Mouse (Mus musculus) urinary bladder, postnatal 0 days (tissue): ENCODE measurements around the gene Zfp119b. TPM values are rescaled to one million over a fixed set of nuclear protein-coding genes. Genes with fewer than 3 reads are reported as not detected.

Experiments
- polyA plus RNA-seq: library from polyadenylated mRNA; unstranded; fragments of >200 nt; fragmentation: Nextera tagmentation; extraction: Ambion mirVana; gene quantifications from 2 replicates; pipeline ENCODE4 v1.2.1, GENCODE M21; 2015

Zfp119b gene
- 5.9 and 6.2 TPM in 2 replicates for polyA plus RNA-seq

DNA sequence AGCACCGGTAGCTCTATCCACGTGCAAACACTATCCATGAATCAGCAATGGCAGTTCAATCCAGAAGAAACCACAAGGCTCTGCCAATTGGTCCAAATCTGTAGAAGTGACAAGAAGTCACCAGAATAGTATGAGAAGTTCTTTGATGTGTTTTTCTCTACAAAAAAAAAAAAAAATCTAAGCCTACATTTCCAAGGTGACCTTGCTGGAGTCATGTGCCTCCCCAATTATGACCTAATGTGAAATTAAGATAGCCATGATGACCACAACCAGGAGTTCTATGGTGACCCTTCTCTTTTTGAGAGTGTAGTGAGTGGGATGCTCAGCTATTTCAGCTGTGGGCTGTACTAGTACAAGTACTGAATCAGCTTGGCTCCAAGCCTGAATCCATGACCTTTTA lies at the start of gene Zfp119b:
Gene Zfp119b (minus strand): TSS at position 101 of the 400 bp plus-strand sequence.

DNA sequence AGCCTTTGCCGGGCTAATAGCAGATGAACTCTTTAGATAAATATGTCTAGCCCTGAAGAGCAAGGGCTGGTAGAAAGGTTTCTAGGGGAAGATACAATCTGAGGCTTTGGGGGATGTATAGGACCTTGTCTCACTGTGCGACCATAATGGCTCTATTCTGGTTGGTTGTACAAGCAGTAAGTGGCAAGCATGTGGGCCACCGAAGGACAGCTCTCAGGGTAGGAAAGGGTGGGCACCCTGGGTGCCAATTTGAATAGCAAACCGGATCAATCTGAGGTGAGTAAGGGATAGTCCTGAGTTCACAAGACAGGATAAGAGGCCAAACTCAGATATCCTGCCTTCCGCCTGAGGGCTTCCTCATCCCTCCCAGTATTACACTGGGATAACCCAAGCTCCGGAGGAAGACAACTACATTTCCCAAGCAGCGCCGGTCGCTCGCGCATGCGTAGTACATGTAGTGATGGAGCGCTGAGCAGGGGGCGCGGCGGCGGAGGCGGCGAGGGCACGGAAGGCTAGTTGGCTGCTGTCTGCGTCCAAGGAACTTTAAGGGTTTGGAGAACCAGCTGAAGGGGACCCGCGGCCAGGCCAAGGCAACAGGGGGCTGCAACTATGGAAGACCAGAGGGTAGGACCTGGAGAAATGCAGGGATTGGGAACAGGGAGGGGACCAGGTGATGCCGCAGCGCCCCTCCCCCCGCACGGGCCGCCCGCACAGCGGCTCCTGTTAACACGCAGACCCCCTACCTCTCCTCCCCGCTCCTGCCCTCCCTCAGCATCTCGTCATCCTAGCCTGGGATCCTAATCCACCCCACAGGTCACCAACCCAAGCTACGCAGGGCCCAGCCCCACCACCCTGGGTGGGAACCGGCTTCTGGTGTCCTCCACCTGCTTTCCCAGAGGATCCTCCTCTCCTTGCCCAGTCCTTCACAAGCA lies 37.0 kb upstream of the Zfp119b start, which contains the start of gene Fsd1:
Gene Fsd1 (plus strand): TSS at position 480 of the 932 bp plus-strand sequence.

GRCm38 (mm10) chr17:55969966-55970891 lies 20.9 kb upstream of the Zfp119b start, which contains the start of gene Shd:
TSS of gene Shd (plus strand) at chr17:55970467.

DNA sequence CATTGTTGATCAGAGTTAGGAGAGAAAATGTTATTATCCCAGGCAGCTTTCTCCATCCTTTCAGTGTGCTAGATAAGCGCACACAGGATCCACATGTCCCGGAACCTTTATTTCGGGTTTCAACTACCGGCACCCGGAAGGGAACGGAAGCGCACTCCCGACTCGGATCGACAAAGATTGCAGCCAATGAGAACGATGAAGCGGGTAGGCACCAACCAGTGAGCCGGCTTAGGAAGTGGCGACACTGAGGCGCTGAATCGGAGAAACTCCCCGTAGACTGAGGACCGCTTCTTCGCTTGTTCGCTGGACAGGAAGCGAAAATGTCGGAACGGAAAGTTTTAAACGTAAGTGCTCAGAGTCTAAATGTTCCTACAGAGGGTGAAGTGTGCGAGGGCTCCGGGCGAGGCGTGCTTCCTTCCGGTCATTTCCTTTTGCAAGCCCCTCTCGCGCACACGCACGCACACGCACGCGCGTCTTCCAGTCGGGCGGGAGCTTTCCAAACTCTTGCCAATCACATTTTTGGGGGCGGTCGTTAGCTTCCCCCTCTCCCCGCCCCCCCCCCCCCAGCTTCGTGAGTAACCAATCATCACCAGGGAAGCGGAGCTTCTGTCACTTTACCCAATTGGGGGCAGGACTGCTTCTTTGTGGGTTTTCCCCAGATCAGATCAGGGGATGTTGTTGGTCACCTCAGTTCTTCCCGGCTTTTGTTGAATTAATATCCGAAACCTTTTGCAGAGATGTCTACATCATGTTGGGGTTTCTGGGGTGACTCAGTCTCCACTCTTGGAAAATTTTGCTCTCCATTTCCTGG lies 9.8 kb upstream of the Zfp119b start, which contains the start of gene Yju2:
Gene Yju2 (plus strand): TSS at position 182 of the 811 bp plus-strand sequence.

DNA sequence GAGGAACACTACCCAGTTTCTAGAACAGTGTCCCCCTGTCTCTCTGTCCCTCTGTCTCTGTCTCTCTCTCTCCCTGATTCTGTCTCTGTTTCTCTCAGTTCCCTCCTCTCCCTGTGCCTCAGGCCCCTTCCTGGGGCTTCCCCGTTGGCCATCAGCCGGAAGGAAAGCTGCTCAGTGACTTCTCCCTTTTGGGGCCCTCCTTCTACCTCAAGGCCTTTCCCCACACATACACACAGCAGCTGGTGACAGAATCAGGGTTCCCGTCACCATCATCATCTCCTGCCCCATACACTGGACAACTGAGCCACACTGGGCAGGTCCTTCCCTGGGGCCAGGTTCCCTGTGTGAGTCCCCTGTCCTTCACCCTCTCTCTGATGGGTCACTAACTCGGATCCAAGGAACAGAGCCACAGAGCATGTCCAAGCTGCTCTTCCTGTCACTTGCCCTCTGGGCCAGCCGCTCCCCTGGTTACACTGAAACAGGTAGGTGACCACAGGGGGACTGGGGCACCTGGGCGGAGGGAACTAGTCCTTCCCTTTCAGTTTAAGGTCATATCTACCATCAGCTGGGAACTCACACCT lies 3.2 kb upstream of the Zfp119b start, which contains the start of gene Ebi3:
Gene Ebi3 (plus strand): TSS at position 194 of the 581 bp plus-strand sequence.

Other genes with a start within 250 kb of the Zfp119b start
- gene Pot1b, start 236.9 kb downstream of the Zfp119b start, polyA plus RNA-seq, result 4.1 and 5.3 TPM in 2 replicates
- gene Adgre4, start 199.5 kb downstream of the Zfp119b start, polyA plus RNA-seq, result 0.16 and 0.31 TPM in 2 replicates
- gene Zfp119a, start 70.6 kb downstream of the Zfp119b start, polyA plus RNA-seq, result 5.5 and 6.0 TPM in 2 replicates
- gene Zfp959, start 57.4 kb downstream of the Zfp119b start, polyA plus RNA-seq, result 7.9 and 8.5 TPM in 2 replicates
- gene Ebi3, start 3.1 kb upstream of the Zfp119b start, polyA plus RNA-seq, result 2.3 and 3.0 TPM in 2 replicates
- 12.7 and 14.0 TPM in 2 replicates for gene Yju2, start 9.6 kb upstream of the Zfp119b start, polyA plus RNA-seq
- gene Shd, start 21.0 kb upstream of the Zfp119b start, polyA plus RNA-seq, result 0.92 and 1.1 TPM in 2 replicates
- gene Fsd1, start 37.0 kb upstream of the Zfp119b start, polyA plus RNA-seq, result 0.73 and 0.79 TPM in 2 replicates
- 19.1 and 20.0 TPM in 2 replicates for gene Stap2, start 56.1 kb upstream of the Zfp119b start, polyA plus RNA-seq
- 32.2 and 34.7 TPM in 2 replicates for gene Mpnd, start 56.2 kb upstream of the Zfp119b start, polyA plus RNA-seq
- gene Sh3gl1, start 87.1 kb upstream of the Zfp119b start, polyA plus RNA-seq, result 85.7 and 100 TPM in 2 replicates
- 4.9 and 7.4 TPM in 2 replicates for gene Chaf1a, start 90.9 kb upstream of the Zfp119b start, polyA plus RNA-seq
- gene Ubxn6, start 125.5 kb upstream of the Zfp119b start, polyA plus RNA-seq, result 43.9 and 47.2 TPM in 2 replicates
- 53.5 and 57.9 TPM in 2 replicates for gene Hdgfl2, start 130.1 kb upstream of the Zfp119b start, polyA plus RNA-seq
- gene Plin4, start 160.3 kb upstream of the Zfp119b start, polyA plus RNA-seq, result 13.1 and 16.2 TPM in 2 replicates
- 0.14 and 0.21 TPM in 2 replicates for gene Plin5, start 168.1 kb upstream of the Zfp119b start, polyA plus RNA-seq
- 3.4 and 7.2 TPM in 2 replicates for gene Lrg1, start 172.5 kb upstream of the Zfp119b start, polyA plus RNA-seq
- 0.37 and 0.85 TPM in 2 replicates for gene Sema6b, start 190.8 kb upstream of the Zfp119b start, polyA plus RNA-seq
- 3.6 and 4.2 TPM in 2 replicates for gene Tnfaip8l1, start 213.0 kb upstream of the Zfp119b start, polyA plus RNA-seq
- gene Mydgf, start 234.4 kb upstream of the Zfp119b start, polyA plus RNA-seq, result 75.0 and 82.0 TPM in 2 replicates